Mouse (Mus musculus) hindbrain, postnatal 0 days (tissue): Measurements from ENCODE around the gene Lrrc74a. TPM values are rescaled to one million over a fixed set of nuclear protein-coding genes. Genes with fewer than 3 reads are reported as not detected.
A peak's percentile ranks its signal among the peaks of the same experiment; 100 is the strongest.

ENCODE experiments used
- ATAC-seq: fragments of 200-750 bp; cut with Nextera tagmentation; 2 replicates; pipeline ENCODE4 v1.8.0; 2017; ENCODE audit warnings: mild to moderate bottlenecking, moderate TSS enrichment, moderate library complexity
- DNase-seq: peaks from one replicate; pipeline ENCODE4 v3.0.0-alpha.2; 2015; ENCODE audit warnings: low spot score
- H3K27ac ChIP-seq: fragments of 300-500 bp; sonication (generic); 2 replicates; pipeline ENCODE4 v1.5.1; 2014; ENCODE audit warnings: mild to moderate bottlenecking
- H3K27me3 ChIP-seq: fragments of 300-500 bp; sonication (generic); 2 replicates; pipeline ENCODE4 v1.6.1; 2014; ENCODE audit warnings: low read length, mixed read lengths; ENCODE audit not compliant: insufficient read depth
- H3K36me3 ChIP-seq: fragments of 300-500 bp; sonication (generic); 2 replicates; pipeline ENCODE4 v1.6.1; 2014; ENCODE audit warnings: low read length, mixed read lengths; ENCODE audit not compliant: insufficient read depth
- H3K4me1 ChIP-seq: fragments of 300-500 bp; sonication (generic); 2 replicates; pipeline ENCODE4 v1.6.1; 2014; ENCODE audit warnings: antibody characterized with exemption, low read length, mixed read lengths; ENCODE audit not compliant: insufficient read depth
- H3K4me2 ChIP-seq: fragments of 300-500 bp; sonication (generic); 2 replicates; pipeline ENCODE4 v1.6.1; 2014; ENCODE audit warnings: low read depth, mild to moderate bottlenecking, low read length, moderate library complexity, mixed read lengths
- H3K4me3 ChIP-seq: fragments of 300-500 bp; sonication (generic); 2 replicates; pipeline ENCODE4 v1.5.1; 2014; ENCODE audit warnings: low read length
- H3K9ac ChIP-seq: fragments of 300-500 bp; sonication (generic); replicated peaks from 2 replicates; pipeline ENCODE4 v1.6.1; 2014; ENCODE audit warnings: mild to moderate bottlenecking, low read length, moderate library complexity, mixed read lengths
- H3K9me3 ChIP-seq: fragments of 300-500 bp; sonication (generic); 2 replicates; pipeline ENCODE4 v1.6.1; 2016; ENCODE audit warnings: low read length, mixed read lengths
- CTCF ChIP-seq: IDR thresholded peaks from 2 replicates; pipeline ENCODE4 v1.5.1; 2016; ENCODE audit warnings: antibody characterized with exemption, control low read depth, low read depth
- WGBS: fragments of 180-500 bp; shearing (Covaris S2); extraction: QIAGEN DNeasy Blood & Tissue Kit; methylation state at CpG from one replicate; pipeline ENCODE4 v1.1.7; 2014; 5-methylcytosine and 5-hydroxymethylcytosine counted together
- polyA plus RNA-seq: library from polyadenylated mRNA; unstranded; fragments of >200 nt; fragmentation: Nextera tagmentation; extraction: Ambion mirVana; gene quantifications from 2 replicates; pipeline ENCODE4 v1.2.1, GENCODE M21; 2015
- total RNA-seq: library from RNA; depleted of rRNA; stranded (reverse); fragments of >200 nt; gene quantifications from 2 replicates; pipeline ENCODE4 v1.2.3, GENCODE M21; 2014

Lrrc74a gene
- total and polyA plus RNA-seq, 2 experiments from 2014 or later: not detected

GRCm38 (mm10) chr12:86699965-86700926 lies 33.9 kb upstream of the Lrrc74a start:
- Histone ChIP-seq H3K9ac (0 out of 2 replicates have a peak overlapping the region, but pooled peaks have one; percentile 3), H3K4me2 (peak overlapping the region; percentile 1; the same call in 1 of the 2 replicates), H3K9me3 (no peaks in the 10 kb centered on the region), H3K36me3 (peaks cover 15% of the 10 kb centered on the region; the same call in 1 of the 2 replicates), H3K27ac (peak overlapping the region; percentile 75), H3K4me1 (0 out of 2 replicates have a peak, but pooled peaks cover 8% of the 10 kb centered on the region), H3K4me3 (no peak overlapping the region), H3K27me3 (no peaks in the 10 kb centered on the region)
- ATAC-seq (peak; percentile 73), DNase-seq (peak; percentile 81)
- no peak for TF ChIP-seq CTCF
- WGBS: 19% methylated on average over 19 of the region's 19 CpGs

- Histone ChIP-seq H3K4me3 (no peak overlapping the region), H3K9ac (no peak overlapping the region), H3K36me3 (peaks cover 11% of the 10 kb centered on the region; the same call in 1 of the 2 replicates), H3K27ac (peak overlapping the region; percentile 75), H3K9me3 (no peaks in the 10 kb centered on the region), H3K4me1 (0 out of 2 replicates have a peak, but pooled peaks cover 8% of the 10 kb centered on the region), H3K27me3 (no peaks in the 10 kb centered on the region), H3K4me2 (no peak overlapping the region)
- TF ChIP-seq CTCF: no peak
- WGBS: 71% methylated on average over 4 of the region's 4 CpGs
- ATAC-seq (no peak), DNase-seq (no peak)
Observed at GRCm38 (mm10) chr12:86700927-86701310, 33.2 kb upstream of the Lrrc74a start.

- TF ChIP-seq CTCF: no peak
- no peak overlapping the region for H3K4me2 ChIP-seq
- no peaks in the 10 kb centered on the region for H3K9me3 ChIP-seq
- H3K4me3 ChIP-seq: no peak overlapping the region
- H3K27ac ChIP-seq: peak overlapping the region; percentile 75
- WGBS: 82% methylated on average over 4 of the region's 4 CpGs
- 0 out of 2 replicates have a peak, but pooled peaks cover 8% of the 10 kb centered on the region for H3K4me1 ChIP-seq
- H3K27me3 ChIP-seq: no peaks in the 10 kb centered on the region
- no peak for ATAC-seq
- no peak for DNase-seq
- peaks cover 5% of the 10 kb centered on the region; the same call in 1 of the 2 replicates for H3K36me3 ChIP-seq
- no peak overlapping the region for H3K9ac ChIP-seq
Observed at GRCm38 (mm10) chr12:86701491-86701890, 32.7 kb upstream of the Lrrc74a start.

- Histone ChIP-seq H3K27me3 (no peaks in the 10 kb centered on the region), H3K4me2 (no peak overlapping the region), H3K9ac (no peak overlapping the region), H3K4me1 (0 out of 2 replicates have a peak, but pooled peaks cover 8% of the 10 kb centered on the region), H3K4me3 (no peak overlapping the region), H3K9me3 (no peaks in the 10 kb centered on the region), H3K36me3 (0 out of 2 replicates have a peak, but pooled peaks cover 4% of the 10 kb centered on the region), H3K27ac (no peak overlapping the region)
- WGBS: 86% methylated on average over 3 of the region's 3 CpGs
- TF ChIP-seq CTCF: no peak
- no peak for DNase-seq
- no peak for ATAC-seq
Observed at GRCm38 (mm10) chr12:86702690-86703089, 31.5 kb upstream of the Lrrc74a start.

- 83% methylated on average over 5 of the region's 5 CpGs for WGBS
- no peaks in the 10 kb centered on the region for H3K4me1 ChIP-seq
- no peak for TF ChIP-seq CTCF
- H3K4me3 ChIP-seq: no peak overlapping the region
- no peaks in the 10 kb centered on the region for H3K27me3 ChIP-seq
- no peak overlapping the region for H3K9ac ChIP-seq
- H3K36me3 ChIP-seq: 0 out of 2 replicates have a peak, but pooled peaks cover 4% of the 10 kb centered on the region
- ATAC-seq: no peak
- H3K27ac ChIP-seq: no peak overlapping the region
- H3K9me3 ChIP-seq: no peaks in the 10 kb centered on the region
- H3K4me2 ChIP-seq: no peak overlapping the region
- no peak for DNase-seq
Observed at GRCm38 (mm10) chr12:86705843-86706242, 28.3 kb upstream of the Lrrc74a start.

- Histone ChIP-seq H3K4me1 (no peaks in the 10 kb centered on the region), H3K27ac (no peak overlapping the region), H3K4me3 (no peak overlapping the region), H3K27me3 (no peaks in the 10 kb centered on the region), H3K9ac (no peak overlapping the region), H3K9me3 (no peaks in the 10 kb centered on the region), H3K36me3 (no peaks in the 10 kb centered on the region; the same call in 1 of the 2 replicates), H3K4me2 (no peak overlapping the region)
- peak; percentile 49 for TF ChIP-seq CTCF
- ATAC-seq (no peak), DNase-seq (peak; percentile 61)
- WGBS: 71% methylated on average over 5 of the region's 5 CpGs
Observed at GRCm38 (mm10) chr12:86714026-86714425, 20.1 kb upstream of the Lrrc74a start.
